ENCODE assay signal across 22 mouse cellular contexts in genomic region chr9:115887571-115887970, GRCm38 (mm10). TPM values are rescaled to one million over a fixed set of nuclear protein-coding genes. Genes with fewer than 3 reads are reported as not detected.
DNase-seq lines count a peak whose midpoint lies in the region; ATAC-seq and TF ChIP-seq lines count a peak whose summit lies in the region.
"Had no signal": no experiment of that assay in that cellular context is flagged by ENCODE, and none has a peak within 500 bp of the region (broad histone marks: within the 10 kb centered on the region; RNA-seq: fewer than 3 reads in every experiment).

No protein-coding gene starts in this region.

- no peak overlapping the region for H3K9ac ChIP-seq in heart, embryonic 11.5 days (ENCODE audit: low read depth, low read length)
- no peak overlapping the region for H3K9ac ChIP-seq in midbrain, postnatal 0 days (replicated peaks; ENCODE audit: low read length, poor library complexity, severe bottlenecking)
- H3K9ac ChIP-seq in midbrain, embryonic 16.5 days (ENCODE audit: low read depth, low read length) = no peak overlapping the region
- H3K9ac ChIP-seq: embryonic facial prominence, embryonic 13.5 days; forebrain, embryonic 12.5 days; heart, embryonic 15.5 days; hindbrain, embryonic 15.5 days had no signal

- H3K4me2 ChIP-seq in heart, embryonic 11.5 days = no peak overlapping the region
- H3K4me2 ChIP-seq in midbrain, postnatal 0 days (ENCODE audit: low read depth, low read length, poor library complexity, severe bottlenecking) = no peak overlapping the region
- H3K4me2 ChIP-seq in midbrain, embryonic 16.5 days (ENCODE audit: low read length) = no peak overlapping the region
- H3K4me2 ChIP-seq: embryonic facial prominence, embryonic 13.5 days; forebrain, embryonic 12.5 days; heart, embryonic 15.5 days; hindbrain, embryonic 15.5 days had no signal

- H3K36me3 ChIP-seq in heart, embryonic 10.5 days = no peaks in the 10 kb centered on the region
- no peaks in the 10 kb centered on the region for H3K36me3 ChIP-seq in heart, embryonic 11.5 days (ENCODE audit: control insufficient read depth, insufficient read depth, low read length)
- H3K36me3 ChIP-seq in midbrain, postnatal 0 days (ENCODE audit: insufficient read depth, low read length) = no peaks in the 10 kb centered on the region
- no peaks in the 10 kb centered on the region for H3K36me3 ChIP-seq in midbrain, embryonic 16.5 days (ENCODE audit: control insufficient read depth, insufficient read depth, low read length)
- H3K36me3 ChIP-seq: embryonic facial prominence, embryonic 13.5 days; forebrain, embryonic 12.5 days; heart, embryonic 15.5 days; hindbrain, embryonic 15.5 days had no signal

- H3K4me1 ChIP-seq in heart, embryonic 10.5 days = no peaks in the 10 kb centered on the region
- no peaks in the 10 kb centered on the region for H3K4me1 ChIP-seq in heart, embryonic 11.5 days (ENCODE audit: control insufficient read depth, insufficient read depth, low read length)
- H3K4me1 ChIP-seq in midbrain, postnatal 0 days (ENCODE audit: insufficient read depth, low read length) = no peaks in the 10 kb centered on the region
- H3K4me1 ChIP-seq in midbrain, embryonic 16.5 days (ENCODE audit: control insufficient read depth, insufficient read depth, low read length) = no peaks in the 10 kb centered on the region
- H3K4me1 ChIP-seq: embryonic facial prominence, embryonic 13.5 days; forebrain, embryonic 12.5 days; heart, embryonic 15.5 days; hindbrain, embryonic 15.5 days had no signal

- TF ChIP-seq CTCF in midbrain, postnatal 0 days (IDR thresholded peaks at IDR 0.05) = no peak

- WGBS in heart, embryonic 10.5 days = 76% methylated on average over 5 of the region's 5 CpGs
- WGBS in heart, embryonic 11.5 days (ENCODE audit: insufficient replicate concordance) = 76% methylated on average over 5 of the region's 5 CpGs
- 84% methylated on average over 5 of the region's 5 CpGs for WGBS in midbrain, postnatal 0 days
- WGBS in midbrain, embryonic 16.5 days = 90% methylated on average over 5 of the region's 5 CpGs

- no peak for ATAC-seq in heart, embryonic 11.5 days (replicated peaks; ENCODE audit: insufficient number of reproducible peaks, low FRiP score, low TSS enrichment)
- no peak for ATAC-seq in midbrain, postnatal 0 days (ENCODE audit: low FRiP score)
- no peak for ATAC-seq in midbrain, embryonic 16.5 days
- ATAC-seq: forebrain, embryonic 16.5 days; intestine, embryonic 16.5 days had no signal

- no peak overlapping the region for H3K27ac ChIP-seq in heart, embryonic 10.5 days
- H3K27ac ChIP-seq in heart, embryonic 11.5 days (ENCODE audit: low read depth, low read length) = no peak overlapping the region
- no peak overlapping the region for H3K27ac ChIP-seq in midbrain, postnatal 0 days (ENCODE audit: low read depth, low read length)
- H3K27ac ChIP-seq in midbrain, embryonic 16.5 days (ENCODE audit: low read length) = no peak overlapping the region
- H3K27ac ChIP-seq: embryonic facial prominence, embryonic 13.5 days; forebrain, embryonic 12.5 days; heart, embryonic 15.5 days; hindbrain, embryonic 15.5 days had no signal

- no peak overlapping the region for H3K4me3 ChIP-seq in heart, embryonic 10.5 days
- H3K4me3 ChIP-seq in heart, embryonic 11.5 days (ENCODE audit: low read depth, low read length) = no peak overlapping the region
- no peak overlapping the region for H3K4me3 ChIP-seq in midbrain, postnatal 0 days (ENCODE audit: low read depth, low read length)
- H3K4me3 ChIP-seq in midbrain, embryonic 16.5 days (ENCODE audit: low read depth, low read length) = no peak overlapping the region
- H3K4me3 ChIP-seq: embryonic facial prominence, embryonic 13.5 days; forebrain, embryonic 12.5 days; heart, embryonic 15.5 days; hindbrain, embryonic 15.5 days had no signal

- H3K27me3 ChIP-seq in heart, embryonic 10.5 days (ENCODE audit: insufficient read depth, poor library complexity, severe bottlenecking) = no peaks in the 10 kb centered on the region
- H3K27me3 ChIP-seq in heart, embryonic 11.5 days (ENCODE audit: control insufficient read depth, insufficient read depth, low read length) = no peaks in the 10 kb centered on the region
- H3K27me3 ChIP-seq in midbrain, postnatal 0 days (ENCODE audit: insufficient read depth, low read length) = no peaks in the 10 kb centered on the region
- H3K27me3 ChIP-seq in midbrain, embryonic 16.5 days (ENCODE audit: control insufficient read depth, insufficient read depth, low read depth, low read length) = no peaks in the 10 kb centered on the region
- H3K27me3 ChIP-seq: CH12.LX; embryonic facial prominence, embryonic 13.5 days; forebrain, embryonic 12.5 days; heart, embryonic 15.5 days; hindbrain, embryonic 15.5 days had no signal

- DNase-seq in gastrocnemius, postnatal 10 days = peak; percentile 29
- DNase-seq in gastrocnemius, postnatal 4 days (ENCODE audit: low spot score in 2 of 2) = no peak
- DNase-seq in heart, embryonic 10.5 days (ENCODE audit: low spot score) = peak; percentile 53
- peak; percentile 41 for DNase-seq in midbrain, postnatal 0 days (ENCODE audit: low spot score)
- no peak for DNase-seq in adrenal gland, adult 18-20 months (ENCODE audit: low spot score in 2 of 2)
- DNase-seq: adrenal gland, adult 8-10 months; adrenal gland, postnatal 36 days; cerebellum, adult 11 months; cerebellum, adult 8-10 months; cerebellum, postnatal 25 days; heart, postnatal 36 days; kidney, adult 2 months had no signal

- H3K9me3 ChIP-seq in heart, embryonic 10.5 days = no peaks in the 10 kb centered on the region
- H3K9me3 ChIP-seq in heart, embryonic 11.5 days (replicated peaks; ENCODE audit: control insufficient read depth, low read length) = no peaks in the 10 kb centered on the region
- no peaks in the 10 kb centered on the region for H3K9me3 ChIP-seq in midbrain, postnatal 0 days (ENCODE audit: low read length)
- H3K9me3 ChIP-seq in midbrain, embryonic 16.5 days (replicated peaks; ENCODE audit: control insufficient read depth, low read length, poor library complexity, severe bottlenecking) = no peaks in the 10 kb centered on the region; the same call in 1 of the 2 replicates
- H3K9me3 ChIP-seq: forebrain, embryonic 12.5 days; heart, embryonic 15.5 days; hindbrain, embryonic 15.5 days had no signal

RNA-seq across cellular contexts. Expression of gene Gadl1, which starts 21.7 kb away (rescaled TPM):
- 10 to 100 TPM; 33.7 to 41.2 TPM for total RNA-seq in gastrocnemius, postnatal 10 days (2021)
- total RNA-seq in gastrocnemius, postnatal 4 days (2021) = 10 to 100 TPM; 18.4 to 22.9 TPM
- polyA plus RNA-seq in heart, embryonic 10.5 days (2016; fragmentation: Nextera tagmentation; extraction: Ambion mirVana) = 0.35 and 0.36 TPM in 2 replicates
- polyA plus RNA-seq in heart, embryonic 11.5 days (2014; fragmentation: Nextera tagmentation; extraction: Ambion mirVana) = 0.97 and 1.2 TPM in 2 replicates
- total RNA-seq in midbrain, postnatal 0 days (2014; rRNA removed) = 0.14 and 0.44 TPM in 2 replicates
- 0.21 and 0.31 TPM in 2 replicates for polyA plus RNA-seq in midbrain, postnatal 0 days (2015; fragmentation: Nextera tagmentation; extraction: Ambion mirVana)
- polyA plus RNA-seq in midbrain, embryonic 16.5 days (2015; fragmentation: Nextera tagmentation; extraction: Ambion mirVana) = 0.13 and 0.29 TPM in 2 replicates
- under 1 TPM in 1 of 2 experiments, not detected in 1; 0.23 TPM for total RNA-seq in adrenal gland, adult 18-20 months (2021)
- total RNA-seq: heart, postnatal 36 days had no signal
- polyA plus RNA-seq: gonadal fat pad, adult 2 months; kidney, adult 2 months had no signal

Comparison
In these comparisons a context has a peak if more than half of its experiments do, and no peak if none do; other contexts are left out.
1. DNase-seq: peak in gastrocnemius, postnatal 10 days (single experiment), heart, embryonic 10.5 days (single experiment) and midbrain, postnatal 0 days (single experiment); none in gastrocnemius, postnatal 4 days (0 of 2) and adrenal gland, adult 18-20 months (0 of 2).
2. RNA of gene Gadl1, which starts 21.7 kb away (total RNA-seq): 33.7 to 41.2 TPM in gastrocnemius, postnatal 10 days and 18.4 to 22.9 TPM in gastrocnemius, postnatal 4 days; 0.14 to 0.44 TPM in midbrain, postnatal 0 days and 0.23 TPM in adrenal gland, adult 18-20 months; every median in the first group is over 10 times any median in the second.